Mouse (Mus musculus) spleen, postnatal 14 days (tissue): ENCODE measurements at regions not wholly inside any gene's neighbourhood (a gene's known extent, or its start where the extent isn't known, plus 50 kb on each side); places are given as distances from the start of the nearest gene placed in this dataset.
A peak's percentile ranks its signal among the peaks of the same experiment; 100 is the strongest.

Source experiments
- DNase-seq, 2 experiments: peaks; one replicate each; pipeline ENCODE4 v3.0.0; 2021 to 2022; ENCODE audit warnings: low spot score in 2 of 2

GRCm38 (mm10) chr19:24622776-24623175 is 51.0 kb upstream of the Tmem252 start:
- no peak for DNase-seq

- DNase-seq = no peak
Measured at GRCm38 (mm10) chr19:24622309-24622708, 51.5 kb upstream of the Tmem252 start.

- DNase-seq = peak; percentile 45 to 72
Measured at GRCm38 (mm10) chr19:24621610-24622220, 52.1 kb upstream of the Tmem252 start.

GRCm38 (mm10) chr19:24615762-24616310 is 58.0 kb upstream of the Tmem252 start:
- no peak for DNase-seq

GRCm38 (mm10) chr19:24607884-24608283 is 52.2 kb upstream of the Pip5k1b start:
- no peak for DNase-seq

GRCm38 (mm10) chr19:24606390-24606976 is 50.8 kb upstream of the Pip5k1b start:
- peak in 1 of 2 experiments; percentile 27 for DNase-seq
